Mouse (Mus musculus) spleen, adult 2 months (tissue): ENCODE measurements at regions not wholly inside any gene's neighbourhood (a gene's known extent, or its start where the extent isn't known, plus 50 kb on each side); places are given as distances from the start of the nearest gene placed in this dataset.

ENCODE experiments used
- DNase-seq, 2 experiments: peaks; one replicate each; pipeline versions ENCODE4 v3.0.0 to v3.0.0-alpha.2; 2012 to 2021; ENCODE audit warnings: low spot score in 2 of 2, low read depth in 1 of 2
- H3K27ac ChIP-seq: fragments of 200-500 bp; 2 replicates; pipeline ENCODE4 v1.5.1; 2012; ENCODE audit warnings: low read length, inconsistent platforms; ENCODE audit not compliant: insufficient read depth
- H3K27me3 ChIP-seq: fragments of 200-500 bp; 2 replicates; pipeline ENCODE4 v1.6.1; 2012; ENCODE audit warnings: mild to moderate bottlenecking, moderate library complexity, low read length, inconsistent platforms; ENCODE audit not compliant: control insufficient read depth, insufficient read depth
- H3K36me3 ChIP-seq: fragments of 200-500 bp; 2 replicates; pipeline ENCODE4 v1.6.1; 2012; ENCODE audit warnings: mild to moderate bottlenecking, low read length, inconsistent platforms; ENCODE audit not compliant: control insufficient read depth, insufficient read depth
- H3K4me1 ChIP-seq: fragments of 200-500 bp; 2 replicates; pipeline ENCODE4 v1.6.1; 2011; ENCODE audit warnings: inconsistent platforms; ENCODE audit not compliant: control insufficient read depth, insufficient read depth, insufficient read length
- H3K4me3 ChIP-seq: fragments of 200-500 bp; 2 replicates; pipeline ENCODE4 v1.5.1; 2011; ENCODE audit warnings: mild to moderate bottlenecking, inconsistent platforms; ENCODE audit not compliant: insufficient read depth, insufficient read length; ENCODE audit errors: extremely low read depth
- CTCF ChIP-seq: fragments of 200-500 bp; IDR thresholded peaks from 2 replicates; pipeline ENCODE4 v1.5.1; 2011; ENCODE audit warnings: mild to moderate bottlenecking, inconsistent platforms; ENCODE audit not compliant: insufficient read depth, insufficient read length, insufficient replicate concordance; ENCODE audit errors: extremely low read depth
- POLR2A ChIP-seq: fragments of 200-500 bp; IDR thresholded peaks from 2 replicates; pipeline ENCODE4 v1.6.1; 2011; ENCODE audit warnings: low read depth, low read length, inconsistent platforms
- WGBS: fragments of 180-500 bp; shearing (Covaris S2); methylation state at CpG from one replicate; pipeline ENCODE4 v1.1.7; 2018; 5-methylcytosine and 5-hydroxymethylcytosine counted together

DNA sequence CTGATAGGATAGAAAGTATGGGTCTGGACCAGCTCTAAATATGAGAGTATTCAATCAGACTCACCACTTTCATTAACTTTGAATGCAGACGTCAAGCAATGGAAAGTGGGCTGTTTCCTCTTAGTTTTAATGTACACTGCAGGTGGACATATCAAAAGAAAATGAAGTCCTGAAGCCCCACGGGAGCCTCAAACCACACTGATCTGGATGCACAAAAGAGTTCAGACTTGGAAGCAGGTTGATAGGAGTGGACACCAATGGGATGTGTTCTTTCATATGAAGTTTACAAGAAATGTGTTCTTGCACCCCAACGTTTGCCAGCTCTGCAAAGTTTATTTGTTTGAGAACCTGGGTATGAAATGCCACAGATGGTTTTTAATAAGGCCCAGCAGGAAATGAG is 141.0 kb downstream of the Spata18 start:
- Histone ChIP-seq H3K4me1 (no peaks in the 10 kb centered on the region), H3K27me3 (no peaks in the 10 kb centered on the region), H3K4me3 (no peak overlapping the region), H3K36me3 (no peaks in the 10 kb centered on the region), H3K27ac (no peak overlapping the region)
- no peak for DNase-seq
- TF ChIP-seq POLR2A (no peak), CTCF (no peak)
- WGBS = 61% methylated on average over 3 of the region's 3 CpGs

DNA sequence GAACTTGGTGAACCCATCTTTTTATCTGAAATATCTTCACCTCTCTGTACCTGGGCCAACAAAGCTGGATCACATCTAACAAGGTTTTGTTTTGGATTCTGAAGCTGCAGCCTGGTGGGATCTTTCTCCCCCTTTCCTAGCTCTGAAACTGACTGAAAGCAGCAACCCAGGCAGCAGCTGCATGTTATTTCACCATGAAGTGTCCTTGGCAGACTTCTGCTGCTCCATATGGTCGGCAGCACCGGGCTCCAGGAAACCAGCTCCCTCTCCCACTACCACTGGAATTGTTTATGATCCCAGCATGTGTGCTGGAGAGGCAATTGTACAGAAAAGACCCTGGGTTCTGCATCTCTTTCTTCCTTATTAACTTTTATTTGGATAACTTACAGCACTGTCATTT is 145.0 kb downstream of the Spata18 start:
- no peak overlapping the region for H3K4me3 ChIP-seq
- H3K4me1 ChIP-seq = no peaks in the 10 kb centered on the region
- WGBS = 77% methylated on average over 2 of the region's 2 CpGs
- no peaks in the 10 kb centered on the region for H3K36me3 ChIP-seq
- DNase-seq = no peak
- H3K27me3 ChIP-seq = no peaks in the 10 kb centered on the region
- H3K27ac ChIP-seq = no peak overlapping the region
- no peak for TF ChIP-seq CTCF
- no peak for TF ChIP-seq POLR2A

DNA sequence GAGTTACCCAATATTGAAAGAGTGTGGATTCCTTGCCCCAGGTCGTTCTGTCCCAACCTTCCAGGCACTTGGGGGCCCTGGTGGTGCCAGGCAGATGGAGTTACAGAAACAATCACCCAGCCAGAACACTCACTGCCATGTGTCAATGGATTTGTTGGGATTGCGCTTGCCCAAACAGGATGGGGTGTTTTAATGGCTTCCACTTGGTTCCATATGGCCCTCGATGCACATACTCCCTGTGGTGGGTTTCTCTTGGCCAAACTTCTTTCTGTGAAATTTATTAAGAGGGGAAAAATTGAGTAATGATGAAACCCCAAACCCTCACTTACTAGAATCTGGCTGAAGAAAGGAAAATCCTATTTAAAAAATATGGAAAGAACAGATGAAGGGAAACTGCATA is 146.8 kb downstream of the Spata18 start:
- no peak overlapping the region for H3K4me3 ChIP-seq
- TF ChIP-seq POLR2A = no peak
- TF ChIP-seq CTCF = no peak
- no peaks in the 10 kb centered on the region for H3K4me1 ChIP-seq
- H3K27ac ChIP-seq = no peak overlapping the region
- DNase-seq = no peak
- 90% methylated on average over 3 of the region's 3 CpGs for WGBS
- no peaks in the 10 kb centered on the region for H3K36me3 ChIP-seq
- H3K27me3 ChIP-seq = no peaks in the 10 kb centered on the region

GRCm38 (mm10) chr5:73803431-73803830 is 152.3 kb downstream of the Spata18 start:
- Histone ChIP-seq H3K4me1 (no peaks in the 10 kb centered on the region), H3K27me3 (no peaks in the 10 kb centered on the region), H3K4me3 (no peak overlapping the region), H3K36me3 (no peaks in the 10 kb centered on the region), H3K27ac (no peak overlapping the region)
- WGBS = 86% methylated on average over 1 of the region's 1 CpGs
- TF ChIP-seq POLR2A (no peak), CTCF (no peak)
- DNase-seq = no peak

- Histone ChIP-seq H3K27ac (no peak overlapping the region), H3K4me1 (no peaks in the 10 kb centered on the region), H3K4me3 (no peak overlapping the region), H3K36me3 (no peaks in the 10 kb centered on the region), H3K27me3 (no peaks in the 10 kb centered on the region)
- WGBS = 84% methylated on average over 4 of the region's 4 CpGs
- no peak for TF ChIP-seq POLR2A
- no peak for TF ChIP-seq CTCF
- DNase-seq = no peak
Measured at GRCm38 (mm10) chr5:73804556-73805230, 153.5 kb downstream of the Spata18 start.

DNA sequence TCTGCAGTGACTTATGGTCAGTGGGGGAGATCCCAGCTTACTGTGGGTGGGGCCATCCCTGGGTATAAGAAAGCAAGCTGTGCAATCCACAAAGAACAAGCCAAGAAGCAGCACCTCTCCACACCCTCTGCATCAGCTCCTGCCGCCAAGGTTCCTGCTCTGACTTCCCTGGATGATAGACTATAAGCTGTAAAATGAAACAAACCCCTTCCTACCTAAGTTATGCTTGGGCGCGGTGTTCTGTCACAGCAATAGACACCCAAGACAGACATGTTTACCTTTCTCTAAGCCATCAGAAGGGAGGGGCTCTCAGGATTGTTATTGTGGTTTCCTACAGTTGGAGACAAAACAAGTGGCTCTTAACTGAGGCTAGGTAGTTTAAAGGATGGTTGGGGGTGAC is 159.5 kb downstream of the Spata18 start:
- TF ChIP-seq POLR2A (no peak), CTCF (no peak)
- Histone ChIP-seq H3K4me1 (no peaks in the 10 kb centered on the region), H3K36me3 (no peaks in the 10 kb centered on the region), H3K4me3 (no peak overlapping the region), H3K27ac (no peak overlapping the region), H3K27me3 (no peaks in the 10 kb centered on the region)
- DNase-seq = no peak
- 88% methylated on average over 3 of the region's 3 CpGs for WGBS

- WGBS = 78% methylated on average over 3 of the region's 3 CpGs
Measured at GRCm38 (mm10) chr5:73811094-73811521, 159.9 kb downstream of the Spata18 start.

More at GRCm38 (mm10) chr5:73811094-73811521, 159.9 kb downstream of the Spata18 start:
- TF ChIP-seq CTCF (no peak), POLR2A (no peak)
- H3K27me3 ChIP-seq = no peaks in the 10 kb centered on the region
- no peak overlapping the region for H3K27ac ChIP-seq
- no peaks in the 10 kb centered on the region for H3K36me3 ChIP-seq
- DNase-seq = no peak
- no peak overlapping the region for H3K4me3 ChIP-seq
- H3K4me1 ChIP-seq = no peaks in the 10 kb centered on the region
